Mouse (Mus musculus) cerebellum, adult 2 months (tissue): ENCODE results near the gene Strc.

Experiments
- CTCF ChIP-seq: fragments of 200-500 bp; IDR thresholded peaks from 2 replicates; pipeline ENCODE4 v1.5.1; 2011; ENCODE audit warnings: low read depth, mild to moderate bottlenecking, control low read depth, low read length, moderate library complexity, borderline replicate concordance; ENCODE audit not compliant: insufficient read depth
- POLR2A ChIP-seq: fragments of 200-500 bp; IDR thresholded peaks from 2 replicates; pipeline ENCODE4 v1.6.1; 2011; ENCODE audit warnings: low read length, control low read depth, borderline replicate concordance; ENCODE audit not compliant: insufficient read depth

DNA sequence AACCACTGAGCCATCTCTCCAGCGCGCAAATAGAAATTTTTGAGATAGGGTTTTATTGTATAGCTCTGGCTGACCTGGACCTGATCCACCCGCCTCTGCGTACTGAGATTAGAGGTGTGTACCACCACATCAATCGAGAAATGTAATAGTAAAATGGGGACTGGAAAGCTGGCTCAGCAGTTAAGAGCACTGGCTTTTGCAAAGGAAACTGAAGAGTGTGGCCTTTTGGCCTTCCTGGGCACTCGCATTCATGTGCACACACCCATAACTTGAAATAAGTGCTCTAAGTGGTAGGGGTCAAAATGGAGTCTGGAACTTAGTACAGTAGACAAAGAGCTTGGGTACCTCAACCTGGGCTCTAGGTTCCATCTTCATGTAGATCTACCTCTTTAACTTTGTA lies 29.4 kb upstream of the Strc start:
- TF ChIP-seq POLR2A = no peak
- no peak for TF ChIP-seq CTCF
